In genomic region chr5:111778093-111778492, GRCm38 (mm10) we compare ENCODE assay signal across 23 mouse cellular contexts. TPM values are rescaled to one million over a fixed set of nuclear protein-coding genes. Genes with fewer than 3 reads are reported as not detected.
"Had no signal": no experiment of that assay in that cellular context is flagged by ENCODE, and none has a peak within 500 bp of the region (broad histone marks: within the 10 kb centered on the region; RNA-seq: fewer than 3 reads in every experiment).

No protein-coding gene starts in this region.

- H3K36me3 ChIP-seq: intestine, embryonic 15.5 days; limb, embryonic 15.5 days; liver, embryonic 12.5 days; lung, embryonic 15.5 days; neural tube, embryonic 15.5 days had no signal

- H3K4me1 ChIP-seq: liver, embryonic 12.5 days had no signal

- ATAC-seq: intestine, embryonic 15.5 days; liver, embryonic 12.5 days had no signal

- H3K4me3 ChIP-seq: intestine, embryonic 15.5 days; layer of hippocampus, adult 2 months; left cerebral cortex, adult 2 months; limb, embryonic 15.5 days; liver, embryonic 12.5 days; lung, embryonic 15.5 days; myocyte; neural tube, embryonic 15.5 days had no signal

- H3K4me2 ChIP-seq: intestine, embryonic 15.5 days; limb, embryonic 15.5 days; liver, embryonic 12.5 days; lung, embryonic 15.5 days; neural tube, embryonic 15.5 days had no signal

- DNase-seq: kidney, adult 18-20 months; kidney, postnatal 36 days; right cerebral cortex, postnatal 4 days; spleen, adult 18-20 months; thymus, adult 18-20 months; thymus, postnatal 25 days had no signal

- H3K9me3 ChIP-seq: intestine, embryonic 15.5 days; limb, embryonic 15.5 days; liver, embryonic 12.5 days; lung, embryonic 15.5 days; neural tube, embryonic 15.5 days had no signal

- H3K27ac ChIP-seq: intestine, embryonic 15.5 days; layer of hippocampus, adult 2 months; left cerebral cortex, adult 2 months; limb, embryonic 15.5 days; liver, embryonic 12.5 days; lung, embryonic 15.5 days; neural tube, embryonic 15.5 days had no signal

- H3K27me3 ChIP-seq: intestine, embryonic 15.5 days; limb, embryonic 15.5 days; liver, embryonic 12.5 days; lung, embryonic 15.5 days; neural tube, embryonic 15.5 days had no signal

- H3K9ac ChIP-seq: intestine, embryonic 15.5 days; limb, embryonic 15.5 days; liver, embryonic 12.5 days; lung, embryonic 15.5 days; neural tube, embryonic 15.5 days had no signal

RNA-seq across cellular contexts. Expression of gene Gm26897, which starts 44.4 kb away (rescaled TPM):
- total RNA-seq: layer of hippocampus, adult 2 months; layer of hippocampus, postnatal 10 days; left cerebral cortex, adult 2 months; left cerebral cortex, postnatal 25 days; megakaryocyte-erythroid progenitor cell, adult 5-6 weeks had no signal
- polyA plus RNA-seq: intestine, embryonic 15.5 days; kidney, embryonic 14.5 days; limb, embryonic 11.5 days; limb, embryonic 15.5 days; liver, embryonic 12.5 days; liver, embryonic 16.5 days; lung, embryonic 15.5 days; myocyte; neural tube, embryonic 11.5 days; neural tube, embryonic 15.5 days; stomach, embryonic 14.5 days; urinary bladder, adult 2 months had no signal
